Mouse (Mus musculus): ENCODE measurements around the gene Lrp5.

Gene Lrp5

DNA sequence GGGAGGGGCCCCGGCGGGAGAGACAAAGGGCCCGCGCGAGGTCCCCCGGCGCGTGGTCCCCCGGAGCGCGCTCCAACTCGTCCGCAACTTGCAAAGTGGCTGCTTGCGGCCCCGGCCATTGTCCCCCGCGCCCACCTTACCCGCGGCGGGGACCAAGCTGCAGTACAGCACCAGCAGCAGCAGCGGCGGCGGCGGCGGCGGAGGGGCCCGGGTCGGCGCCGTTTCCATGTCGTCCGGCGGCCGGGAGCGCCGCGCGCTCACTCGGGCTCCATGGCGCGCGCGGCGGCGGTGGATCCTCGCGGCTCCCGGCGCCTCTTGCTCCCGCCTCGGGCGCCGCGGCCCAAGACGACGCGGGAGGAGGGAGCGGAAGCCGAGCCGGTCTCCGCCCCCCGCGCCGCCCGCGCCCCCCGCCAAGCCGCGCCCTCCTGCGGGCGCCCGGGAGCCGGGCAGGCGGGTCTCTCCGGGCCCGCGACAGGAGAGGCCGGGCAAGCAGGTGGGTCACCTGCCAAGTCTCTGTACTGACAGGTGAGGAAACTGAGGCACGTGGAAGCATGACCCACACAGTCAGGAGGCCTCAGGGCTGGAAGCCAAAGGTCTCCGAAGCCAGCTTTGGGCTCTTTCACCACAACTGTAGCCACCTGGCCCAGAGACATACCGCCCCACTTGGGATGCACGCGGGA lies at the start of gene Lrp5:
TSS of gene Lrp5 (minus strand) at position 350 of the 680 bp plus-strand sequence.
- peak; percentile 72 for DNase-seq

DNA sequence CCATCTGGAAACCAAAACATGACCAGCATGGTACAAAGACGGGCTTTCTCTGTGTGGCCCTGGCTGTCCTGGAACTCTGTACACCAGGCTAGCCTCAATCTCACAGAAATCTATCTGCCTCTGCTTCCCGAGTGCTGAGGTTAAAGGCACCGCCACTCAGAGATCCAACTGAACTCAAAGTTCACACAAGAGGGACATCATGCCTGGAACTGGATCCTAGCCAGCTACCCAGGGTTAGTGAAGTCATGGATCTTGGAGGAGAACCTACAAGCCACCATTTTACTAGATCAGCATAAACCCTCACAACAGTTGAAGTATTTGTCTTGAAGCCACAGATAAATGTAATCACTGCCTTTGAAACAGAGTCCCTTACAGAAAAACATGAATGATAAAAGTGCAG lies 49.6 kb upstream of the Lrp5 start:
- no peak for DNase-seq

DNA sequence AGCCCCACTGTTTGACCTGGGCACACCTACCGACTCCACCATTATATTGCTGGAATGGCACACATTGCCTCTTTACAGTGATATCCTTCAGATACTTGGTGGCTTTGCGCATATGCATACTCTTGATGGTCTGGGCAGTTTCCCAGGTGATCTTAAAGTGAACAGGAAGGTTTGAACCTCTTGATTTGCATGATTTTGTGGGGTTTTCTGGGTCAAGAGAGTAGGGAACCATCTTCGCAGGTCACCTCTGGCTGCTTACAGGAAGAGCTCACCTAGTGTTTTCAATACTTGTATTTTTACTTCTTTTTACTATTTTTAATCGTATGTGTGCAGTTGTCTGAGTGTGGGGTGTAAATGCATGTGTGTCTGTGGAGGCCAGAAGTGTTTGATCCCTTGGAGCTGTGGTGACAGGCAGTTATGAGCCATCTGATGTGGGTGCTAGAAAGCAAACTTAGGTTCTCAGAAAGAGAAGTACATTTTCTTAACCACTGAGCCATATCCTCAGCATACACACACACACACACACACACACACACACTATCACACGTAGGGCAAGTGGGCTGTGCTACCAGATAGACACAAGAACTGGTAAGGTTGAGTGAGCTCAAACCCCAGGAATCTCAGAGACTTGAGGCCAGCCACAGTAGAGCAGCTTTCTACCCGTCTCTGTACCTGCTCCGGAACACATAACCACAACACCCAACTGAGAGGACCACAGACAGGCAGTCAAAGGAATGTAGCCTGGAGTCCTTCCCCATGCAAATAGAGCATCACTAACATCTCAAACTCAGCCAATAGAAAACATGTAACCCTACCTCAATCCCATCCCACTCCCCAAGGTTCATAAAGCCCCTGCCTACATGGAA lies 44.6 kb upstream of the Lrp5 start:
- no peak for DNase-seq

DNA sequence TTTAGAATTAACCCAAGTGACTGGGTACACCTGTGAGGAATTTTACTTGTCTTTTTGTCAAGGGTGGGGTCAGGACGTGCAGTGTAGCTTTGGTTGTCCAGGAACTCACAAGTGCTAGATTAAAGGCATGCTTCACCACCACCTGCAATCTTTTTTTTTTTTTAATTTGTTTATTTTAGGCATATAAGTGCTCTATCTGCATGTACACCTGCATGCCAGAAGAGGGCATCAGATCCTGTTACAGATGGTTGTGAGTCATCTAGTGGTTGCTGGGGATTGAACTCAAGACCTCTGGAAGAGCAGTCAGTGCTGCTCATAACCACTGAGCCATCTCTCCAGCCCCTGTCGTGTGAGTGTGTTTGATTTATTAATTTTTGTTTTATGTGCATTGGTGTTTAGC lies 42.5 kb upstream of the Lrp5 start:
- no peak for DNase-seq

DNA sequence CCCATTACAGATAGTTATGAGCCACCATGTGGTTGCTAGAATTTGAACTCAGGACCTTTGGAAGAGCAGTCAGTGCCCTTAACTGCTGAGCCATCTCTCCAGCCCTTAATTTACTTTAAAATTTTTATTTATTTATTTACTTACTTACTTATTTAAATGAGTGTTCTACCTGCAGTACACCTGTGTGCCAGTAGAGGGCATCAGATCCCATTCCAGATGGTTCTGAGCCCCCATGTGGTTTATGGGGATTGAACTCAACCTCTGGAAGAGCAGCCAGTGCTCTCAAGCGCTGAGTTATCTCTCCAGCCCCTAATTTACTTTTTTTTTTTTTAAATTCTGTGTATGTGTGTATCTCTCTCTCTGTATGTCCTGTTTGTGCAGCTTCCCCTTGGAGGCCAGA lies 38.4 kb upstream of the Lrp5 start:
- peak; percentile 84 for DNase-seq

DNA sequence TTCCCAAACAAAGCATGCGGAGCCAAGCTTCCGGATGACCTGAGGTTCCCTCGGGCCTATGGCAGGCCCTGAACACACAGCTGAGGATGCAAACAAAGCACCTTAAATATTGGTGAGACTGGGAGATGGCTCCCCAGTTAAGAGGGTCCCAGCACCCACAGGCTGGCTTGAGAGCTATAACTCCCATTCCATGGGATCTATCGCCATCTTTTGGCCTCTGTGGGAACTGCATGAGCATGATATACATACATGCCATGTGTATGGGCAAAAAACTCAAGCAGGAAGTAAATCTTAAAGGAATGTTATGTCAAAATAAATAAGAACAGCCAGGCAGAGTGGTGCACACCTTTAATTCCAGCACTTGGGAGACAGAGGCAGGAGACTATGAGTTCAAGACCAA lies 37.5 kb upstream of the Lrp5 start:
- peak; percentile 50 for DNase-seq

DNA sequence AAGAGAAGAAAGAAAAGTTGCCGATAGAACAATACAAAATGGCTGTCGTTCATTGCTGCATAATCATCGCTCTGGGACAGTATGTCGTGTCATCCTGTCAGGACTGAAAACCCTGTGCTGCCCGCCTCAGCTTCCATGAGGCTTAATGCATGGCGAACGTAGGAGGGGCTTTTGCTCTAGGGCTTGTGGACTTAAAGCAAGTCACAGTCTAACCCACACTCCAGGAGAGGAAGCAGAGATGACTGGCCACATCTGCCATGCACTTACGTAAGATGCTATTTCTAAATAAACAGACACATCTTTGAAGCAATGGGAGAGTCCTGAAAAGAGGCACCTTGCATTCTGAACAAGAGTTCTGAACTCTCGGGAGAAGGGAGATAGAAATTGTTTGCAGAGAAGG lies 36.8 kb upstream of the Lrp5 start:
- DNase-seq, result no peak

DNA sequence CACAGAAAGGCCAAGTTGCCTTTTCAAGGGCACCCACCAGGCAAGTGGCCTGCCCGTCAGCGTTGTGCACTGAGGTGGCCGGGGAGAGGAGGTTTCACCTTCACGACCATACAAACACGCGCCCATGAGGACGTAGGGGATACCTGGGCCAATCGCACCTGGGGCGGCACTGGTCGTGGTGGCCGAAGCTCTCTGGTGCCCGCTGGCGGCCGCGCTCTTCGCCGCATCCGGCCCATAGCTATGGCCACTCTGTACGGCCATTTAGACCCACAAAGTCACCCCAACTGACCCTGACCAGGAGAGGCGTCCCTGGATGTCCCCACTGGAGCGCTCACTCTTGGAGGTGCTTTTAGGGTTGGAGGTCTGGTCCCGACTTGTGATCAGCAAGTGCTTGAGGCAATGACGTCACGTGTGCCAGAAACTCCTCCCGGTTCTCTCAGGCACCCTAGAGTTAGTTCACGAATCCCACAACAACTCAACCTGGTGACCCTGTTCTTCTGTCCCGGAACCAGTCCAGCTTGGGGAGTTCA lies 33.1 kb upstream of the Lrp5 start:
- peak; percentile 79 for DNase-seq

DNA sequence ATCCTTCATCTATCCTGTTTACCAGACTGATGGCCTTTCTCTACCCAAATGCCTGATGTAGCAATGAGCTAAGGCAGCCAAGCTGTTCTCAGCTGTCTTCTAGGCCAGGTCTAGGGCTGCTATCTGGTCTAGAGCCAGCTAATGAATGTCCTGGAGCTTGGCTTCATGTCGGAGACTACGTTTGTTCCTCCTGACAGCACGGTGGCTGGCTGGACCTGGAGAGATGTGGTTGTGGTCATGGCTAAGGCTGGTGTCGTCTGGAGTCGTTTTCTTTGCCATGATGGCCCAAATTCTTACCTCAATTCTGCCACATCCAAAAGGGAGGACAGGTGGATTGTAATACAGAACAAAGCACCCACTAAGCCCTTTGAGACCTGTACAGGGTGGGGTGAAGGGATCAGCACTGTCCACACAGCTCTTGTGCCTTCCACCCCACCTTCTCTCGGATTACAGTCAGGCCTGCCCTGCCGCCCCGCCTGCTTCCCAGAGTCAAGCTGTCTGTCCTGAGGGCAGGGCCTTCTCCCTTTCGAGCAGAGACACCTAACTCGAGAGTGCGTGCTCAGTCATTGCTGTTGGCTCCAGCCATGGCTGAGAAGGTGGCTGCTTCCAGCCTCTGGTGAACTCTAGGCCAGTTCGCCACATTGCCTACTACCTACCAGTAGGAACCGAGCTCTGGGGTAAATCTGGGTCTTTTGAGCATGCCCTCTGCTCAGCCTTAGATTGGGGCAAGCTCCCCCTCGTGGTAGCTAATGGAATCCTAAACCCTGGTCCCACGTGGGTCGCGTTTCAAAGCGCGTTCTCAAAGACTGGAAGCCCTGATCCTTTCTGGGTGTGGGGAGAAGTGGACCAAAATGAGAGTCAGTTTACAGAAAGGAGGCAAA lies 32.4 kb upstream of the Lrp5 start:
- DNase-seq, result peak; percentile 88

DNA sequence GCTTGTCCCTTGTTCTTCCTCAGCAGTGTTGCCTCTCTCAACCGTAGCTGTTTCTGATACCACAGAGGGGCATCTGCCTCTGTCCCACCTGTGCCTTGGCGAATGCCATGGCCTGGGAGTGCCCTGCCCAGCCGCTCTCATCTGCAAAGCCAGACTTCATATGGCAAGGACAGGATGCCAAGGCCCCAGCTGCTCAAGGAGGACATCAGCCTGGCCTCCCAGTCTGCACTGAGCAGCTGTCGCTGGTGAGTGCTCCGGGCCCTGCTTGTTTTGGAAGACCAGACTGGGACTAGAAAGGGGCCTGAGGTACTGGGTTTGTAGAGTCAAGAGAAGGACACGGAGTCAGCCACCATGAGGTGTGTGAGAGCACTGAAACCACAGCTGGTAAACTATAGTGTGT lies 28.0 kb upstream of the Lrp5 start:
- DNase-seq, result no peak

DNA sequence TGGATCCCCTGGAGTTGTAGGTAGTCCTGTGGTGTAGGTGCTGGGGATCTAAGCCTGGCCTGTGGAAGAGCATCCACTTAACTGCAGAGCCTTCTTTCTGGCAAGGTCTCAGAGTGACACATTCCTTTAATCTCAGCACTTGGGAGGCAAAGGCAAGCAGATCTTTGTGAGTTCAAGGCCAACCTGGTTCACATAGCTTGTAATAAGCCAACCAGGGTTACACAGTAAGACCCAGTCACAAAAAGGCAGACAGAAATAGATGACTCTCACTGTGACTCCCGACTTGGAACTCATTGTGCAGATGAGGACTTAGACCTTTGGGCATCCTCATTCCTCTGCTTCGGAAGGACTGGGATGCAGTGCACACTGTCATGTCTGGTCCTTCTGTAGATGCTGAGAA lies 24.1 kb upstream of the Lrp5 start:
- no peak for DNase-seq

DNA sequence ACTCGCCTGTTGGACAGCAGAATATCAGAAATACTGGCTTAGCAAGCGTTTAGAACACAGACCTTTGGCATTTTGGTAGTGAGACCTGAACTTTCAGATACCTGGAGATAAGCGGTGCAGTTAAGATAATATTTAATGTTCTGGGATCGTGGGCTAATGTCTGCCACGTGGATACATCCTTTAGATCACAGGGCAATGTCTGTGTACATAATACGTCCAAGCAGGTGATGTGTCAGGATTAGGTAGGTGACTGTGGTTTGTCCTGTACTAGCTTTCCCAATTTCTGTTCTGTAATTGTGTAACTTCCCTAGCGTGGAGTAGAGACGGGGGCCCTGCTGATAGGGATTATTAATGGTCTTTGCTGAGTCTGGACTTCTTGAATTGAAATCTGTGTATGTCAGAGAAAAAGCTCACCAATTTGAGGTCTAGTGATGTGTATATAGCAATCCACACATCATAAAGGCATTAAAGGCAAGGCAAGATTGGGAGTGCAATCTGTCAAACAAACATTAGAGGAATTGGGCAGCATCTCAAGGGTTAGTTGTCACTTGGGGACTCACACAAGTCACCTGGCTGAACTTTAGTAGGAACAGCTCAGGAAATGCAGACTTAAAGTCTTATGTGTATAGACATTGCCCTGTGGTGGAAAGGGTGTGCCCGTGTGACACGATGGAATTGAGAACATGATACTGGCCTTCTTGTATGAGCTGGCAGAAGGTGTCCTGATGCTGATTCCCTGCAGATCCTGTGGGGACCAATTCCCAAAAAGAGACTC lies 22.8 kb upstream of the Lrp5 start:
- no peak for DNase-seq

DNA sequence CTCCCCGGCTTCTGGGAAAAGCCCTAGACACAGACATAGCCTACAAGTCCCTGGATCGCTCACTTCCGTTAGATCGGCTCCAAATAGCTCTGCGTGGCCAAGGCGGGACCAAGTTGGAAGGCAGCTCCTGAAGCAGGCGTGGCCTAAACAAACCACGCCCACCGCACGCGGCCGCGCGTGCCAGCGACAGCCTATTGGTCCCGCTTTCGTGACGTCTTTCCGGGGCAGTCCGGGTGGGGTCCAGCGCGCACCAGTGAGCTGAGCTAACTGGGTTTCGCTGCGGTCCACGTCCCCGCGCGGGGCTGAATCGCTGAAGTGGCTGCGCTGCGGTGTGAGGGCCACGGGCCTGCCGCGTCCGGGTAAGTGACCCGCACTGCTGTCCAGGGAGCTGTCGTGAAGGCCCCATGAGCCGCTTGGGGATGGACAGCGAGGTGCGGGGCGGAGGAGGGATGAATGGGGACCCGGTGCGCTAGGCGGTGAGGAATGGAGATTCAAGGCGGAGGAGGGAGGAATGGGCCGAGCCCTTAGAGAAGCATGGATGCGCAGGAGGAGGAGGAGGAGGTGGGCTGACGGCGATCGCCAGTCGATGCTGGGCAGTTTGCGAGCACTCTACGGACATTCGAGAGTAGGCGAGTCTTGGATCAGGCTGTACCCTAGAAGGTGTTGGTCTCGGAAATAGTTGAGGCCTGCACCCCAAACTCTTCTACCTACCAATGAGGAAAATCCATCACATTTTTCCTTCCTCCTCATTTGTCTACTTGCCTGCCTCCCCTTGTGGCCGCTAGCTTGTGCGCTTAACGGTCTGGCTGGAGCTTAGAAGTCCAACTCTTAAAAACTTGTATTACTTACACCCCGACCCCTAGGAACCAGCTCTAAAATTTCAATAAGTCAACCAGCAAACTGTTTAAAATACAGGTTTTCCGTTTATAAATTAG lies 22.0 kb upstream of the Lrp5 start, which contains the start of gene 1810055G02Rik:
TSS of gene 1810055G02Rik (plus strand) at position 216 of the 935 bp plus-strand sequence.
- DNase-seq, result peak; percentile 98

DNA sequence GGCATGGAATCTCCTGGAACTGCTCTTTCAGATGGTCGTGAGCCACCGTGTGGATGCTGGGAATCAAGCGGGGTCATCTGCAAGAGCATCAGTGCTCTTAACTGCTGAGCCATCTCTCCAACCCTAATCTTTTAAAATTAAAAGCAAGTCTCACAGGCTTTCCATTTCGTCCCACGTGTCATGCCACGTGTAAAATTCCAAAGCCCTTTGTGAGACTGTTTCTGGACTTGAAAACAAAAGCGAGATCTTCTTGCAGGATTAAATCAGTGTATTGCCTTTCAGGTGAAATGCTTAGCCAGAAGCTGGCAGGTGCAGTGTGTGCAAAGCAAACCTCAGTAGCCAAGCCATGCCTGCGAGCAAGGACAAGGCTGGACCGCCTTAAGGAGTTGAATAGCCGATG lies 21.2 kb upstream of the Lrp5 start:
- DNase-seq, result no peak

DNA sequence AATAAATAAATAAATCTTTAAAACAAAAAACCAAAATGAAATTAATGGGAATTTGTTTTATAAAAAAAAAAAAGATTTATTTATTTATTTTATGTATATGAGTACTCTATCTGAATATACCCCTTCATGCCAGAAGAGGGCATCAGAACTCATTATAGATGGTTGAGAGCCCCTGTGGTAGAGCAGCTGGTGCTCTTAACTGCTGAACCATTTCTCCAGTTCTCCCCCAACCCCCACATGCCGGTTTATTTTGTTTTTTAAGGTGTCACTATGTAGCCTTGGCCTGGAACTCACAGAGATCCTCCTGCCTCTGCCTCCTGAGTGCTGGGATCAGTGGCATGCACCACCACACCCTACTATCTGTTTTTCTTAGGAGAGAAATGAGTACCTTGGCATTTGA lies 19.9 kb upstream of the Lrp5 start:
- DNase-seq, result peak; percentile 39

DNA sequence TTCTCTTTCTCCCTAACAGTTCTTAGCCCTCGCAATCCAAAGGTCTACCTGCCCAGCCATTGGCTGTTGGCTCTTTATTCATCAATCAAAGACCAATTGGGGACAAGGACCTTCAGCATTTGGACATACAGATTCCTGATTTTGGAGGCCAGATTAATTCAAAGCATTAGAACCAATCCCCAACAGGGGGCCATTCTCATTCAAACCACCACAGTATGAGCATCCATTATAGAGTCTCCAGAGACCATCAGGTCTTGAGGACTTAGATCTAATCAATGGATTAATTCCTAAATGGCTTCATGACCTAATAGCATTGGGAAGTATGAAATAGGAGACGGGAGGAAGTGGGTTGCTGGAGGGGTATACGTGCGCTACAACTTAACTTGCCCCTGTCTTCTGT lies 16.1 kb upstream of the Lrp5 start:
- no peak for DNase-seq

DNA sequence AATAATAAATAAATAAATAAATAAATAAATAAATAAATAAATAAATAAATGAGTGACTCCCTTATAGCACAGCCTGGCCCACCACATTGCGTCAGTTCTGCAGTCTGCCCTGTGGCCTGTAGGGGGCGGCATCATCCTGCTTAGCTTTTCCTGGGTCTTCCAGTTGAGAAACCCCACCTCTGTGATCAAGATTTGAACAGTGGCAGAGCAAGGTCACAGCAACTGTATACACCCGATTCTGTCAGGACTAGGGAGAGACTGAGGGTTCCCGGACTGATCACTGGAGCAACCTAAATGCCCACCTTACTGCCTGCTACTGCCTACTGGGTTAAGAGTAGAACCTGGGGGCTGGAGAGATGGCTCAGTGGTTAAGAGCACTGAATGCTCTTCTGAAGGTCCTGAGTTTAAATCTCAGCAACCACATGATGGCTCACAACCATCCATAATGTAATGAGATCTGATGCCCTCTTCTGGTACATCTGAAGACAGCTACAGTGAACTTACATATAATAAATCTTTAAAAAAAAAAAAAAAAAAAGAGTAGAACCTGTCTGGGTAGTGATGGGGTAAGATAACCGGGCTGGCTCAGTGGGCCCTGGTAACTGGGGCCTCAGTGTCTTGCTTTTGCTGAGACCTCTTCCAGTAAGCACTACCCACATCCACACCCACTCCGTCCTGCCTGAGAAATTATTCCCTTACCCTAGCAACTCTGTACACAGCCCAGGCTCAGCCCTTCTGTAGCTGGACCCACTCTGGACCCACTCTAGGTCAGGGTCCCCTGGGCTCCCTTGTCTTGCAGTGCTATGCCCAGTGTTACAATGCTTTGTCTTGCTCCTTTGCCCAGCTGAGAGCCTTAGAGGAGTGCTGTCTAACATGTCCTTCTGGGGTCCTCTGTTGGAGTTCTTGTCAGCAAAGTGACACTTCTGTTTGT lies 13.4 kb upstream of the Lrp5 start:
- peak; percentile 92 for DNase-seq

DNA sequence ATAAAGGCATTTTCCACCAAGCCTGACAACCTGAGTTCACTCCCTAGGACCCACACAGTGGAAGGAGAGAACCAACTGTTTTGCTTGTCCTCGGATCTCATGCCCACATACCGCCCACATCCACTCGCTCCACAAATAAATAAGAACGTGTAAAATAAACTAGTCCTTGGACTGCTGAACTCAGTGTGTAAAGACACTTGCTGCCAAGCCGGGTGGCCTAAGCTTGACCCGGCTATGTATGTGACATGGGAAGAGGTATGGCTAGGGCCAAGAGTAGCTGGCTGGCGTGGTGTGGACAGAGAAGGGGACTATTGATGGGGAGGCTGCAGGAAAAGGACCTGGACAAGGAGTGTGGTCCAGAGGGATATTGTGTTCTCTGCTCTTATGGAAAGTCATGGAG lies 11.7 kb upstream of the Lrp5 start:
- no peak for DNase-seq

DNA sequence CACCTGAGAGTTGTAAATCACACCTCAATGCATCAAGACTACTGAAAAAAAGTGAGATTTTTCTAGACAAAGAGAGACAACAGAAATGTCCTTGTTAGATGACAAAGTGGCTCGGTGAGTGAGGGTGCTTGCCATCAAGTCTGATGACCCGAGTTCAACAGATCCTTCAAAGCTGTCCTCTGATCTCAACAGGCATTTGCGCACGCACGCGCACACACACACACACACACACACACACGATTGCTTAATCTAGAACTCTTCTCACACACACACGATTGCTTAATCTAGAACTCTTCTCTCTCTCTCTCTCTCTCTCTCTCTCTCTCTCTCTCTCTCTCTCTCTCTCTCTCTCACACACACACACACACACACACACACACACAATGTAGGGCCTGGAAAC lies 9.6 kb upstream of the Lrp5 start:
- DNase-seq, result no peak

DNA sequence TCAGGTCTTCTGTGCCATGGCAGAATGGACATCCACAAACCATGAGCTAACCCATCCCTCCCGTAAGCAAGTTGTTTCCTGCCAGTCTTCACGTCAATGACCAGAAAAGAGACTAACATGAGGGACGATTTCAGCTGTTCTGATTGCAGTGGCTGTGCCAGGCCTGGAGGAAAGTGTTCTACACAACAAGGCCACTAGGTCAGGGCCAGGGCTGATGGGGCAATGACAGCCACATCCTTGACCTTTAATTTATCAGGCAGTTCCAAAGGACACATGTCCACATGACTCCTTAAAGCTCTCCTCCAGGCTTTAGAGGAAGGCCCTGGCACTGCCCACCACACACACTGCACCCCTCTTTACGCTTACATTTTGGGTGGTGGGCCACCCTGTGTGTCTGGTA lies 9.1 kb upstream of the Lrp5 start:
- DNase-seq, result no peak
